Mouse (Mus musculus): ENCODE measurements around the gene Gm20388. TPM values are rescaled to one million over a fixed set of nuclear protein-coding genes. Genes with fewer than 3 reads are reported as not detected.
A peak's percentile ranks its signal among the peaks of the same experiment; 100 is the strongest.

The Gm20388 gene
- polyA plus RNA-seq, 1 experiment, result 0.36 TPM

- Histone ChIP-seq H3K27me3 (ENCODE audit: control insufficient read depth) (peaks cover 46% of the 10 kb centered on the region), H3K36me3 (ENCODE audit: control insufficient read depth) (no peaks in the 10 kb centered on the region; the same call in 1 of the 2 replicates), H3K9me3 (ENCODE audit: control insufficient read depth, low read length) (no peaks in the 10 kb centered on the region), H3K4me1 (ENCODE audit: control insufficient read depth) (peaks cover 65% of the 10 kb centered on the region), H3K4me3 (replicated peaks) (no peak overlapping the region)
- no peak for TF ChIP-seq GATA1 (IDR thresholded peaks at IDR 0.05; ENCODE audit: low read length)
These were observed 559.5 kb downstream of the Gm20388 start for GRCm38 (mm10) chr8:120470170-120470569.

- Histone ChIP-seq H3K9me3 (ENCODE audit: control insufficient read depth, low read length) (no peaks in the 10 kb centered on the region), H3K4me1 (ENCODE audit: control insufficient read depth) (peaks cover 69% of the 10 kb centered on the region), H3K4me3 (replicated peaks) (no peak overlapping the region), H3K27me3 (ENCODE audit: control insufficient read depth) (peaks cover 38% of the 10 kb centered on the region), H3K36me3 (ENCODE audit: control insufficient read depth) (no peaks in the 10 kb centered on the region; the same call in 1 of the 2 replicates)
- TF ChIP-seq TAL1 (IDR thresholded peaks at IDR 0.05; ENCODE audit: low read length) (no peak), GATA1 (IDR thresholded peaks at IDR 0.05; ENCODE audit: low read length) (no peak)
These were observed 560.5 kb downstream of the Gm20388 start for GRCm38 (mm10) chr8:120471166-120471565.

- TF ChIP-seq TAL1 (IDR thresholded peaks at IDR 0.05; ENCODE audit: low read length) (no peak), GATA1 (IDR thresholded peaks at IDR 0.05; ENCODE audit: low read length) (no peak)
- H3K9me3 ChIP-seq (ENCODE audit: control insufficient read depth, low read length), result no peaks in the 10 kb centered on the region
- H3K36me3 ChIP-seq (ENCODE audit: control insufficient read depth), result peaks cover 3% of the 10 kb centered on the region; the same call in 1 of the 2 replicates
- no peak overlapping the region for H3K4me3 ChIP-seq (replicated peaks)
- H3K27me3 ChIP-seq (ENCODE audit: control insufficient read depth), result peaks cover 32% of the 10 kb centered on the region
- H3K4me1 ChIP-seq (ENCODE audit: control insufficient read depth), result peaks cover 72% of the 10 kb centered on the region
These were observed 561.1 kb downstream of the Gm20388 start for GRCm38 (mm10) chr8:120471752-120472151.

GRCm38 (mm10) chr8:120472230-120472629, 561.6 kb downstream of the Gm20388 start:
- peaks cover 75% of the 10 kb centered on the region for H3K4me1 ChIP-seq (ENCODE audit: control insufficient read depth)
- no peaks in the 10 kb centered on the region for H3K9me3 ChIP-seq (ENCODE audit: control insufficient read depth, low read length)
- TF ChIP-seq TAL1 (IDR thresholded peaks at IDR 0.05; ENCODE audit: low read length) (no peak), GATA1 (IDR thresholded peaks at IDR 0.05; ENCODE audit: low read length) (no peak)

GRCm38 (mm10) chr8:120473729-120474364, 563.2 kb downstream of the Gm20388 start:
- Histone ChIP-seq H3K36me3 (ENCODE audit: control insufficient read depth) (peaks cover 7% of the 10 kb centered on the region), H3K9me3 (ENCODE audit: control insufficient read depth, low read length) (no peaks in the 10 kb centered on the region), H3K4me1 (ENCODE audit: control insufficient read depth) (peaks cover 90% of the 10 kb centered on the region), H3K4me3 (replicated peaks) (no peak overlapping the region), H3K27me3 (ENCODE audit: control insufficient read depth) (peaks cover 14% of the 10 kb centered on the region)
- no peak for TF ChIP-seq GATA1 (IDR thresholded peaks at IDR 0.05; ENCODE audit: low read length)

More at GRCm38 (mm10) chr8:120472230-120472629, 561.6 kb downstream of the Gm20388 start:
- H3K4me3 ChIP-seq (replicated peaks), result no peak overlapping the region
- H3K36me3 ChIP-seq (ENCODE audit: control insufficient read depth), result peaks cover 5% of the 10 kb centered on the region; the same call in 1 of the 2 replicates
- H3K27me3 ChIP-seq (ENCODE audit: control insufficient read depth), result peaks cover 27% of the 10 kb centered on the region

- Histone ChIP-seq H3K27me3 (ENCODE audit: control insufficient read depth) (peaks cover 10% of the 10 kb centered on the region), H3K9me3 (ENCODE audit: control insufficient read depth, low read length) (no peaks in the 10 kb centered on the region), H3K36me3 (ENCODE audit: control insufficient read depth) (peaks cover 11% of the 10 kb centered on the region), H3K4me3 (replicated peaks) (no peak overlapping the region), H3K4me1 (ENCODE audit: control insufficient read depth) (peaks cover 97% of the 10 kb centered on the region)
- TF ChIP-seq GATA1 (IDR thresholded peaks at IDR 0.05; ENCODE audit: low read length) (no peak), TAL1 (IDR thresholded peaks at IDR 0.05; ENCODE audit: low read length) (no peak)
These were observed 564.0 kb downstream of the Gm20388 start for GRCm38 (mm10) chr8:120474496-120475235.

- peak overlapping the region; percentile 51 for H3K4me3 ChIP-seq (replicated peaks)
- TF ChIP-seq GATA1 (IDR thresholded peaks at IDR 0.05; ENCODE audit: low read length), result peak; percentile 97
- peak; percentile 87 for TF ChIP-seq TAL1 (IDR thresholded peaks at IDR 0.05; ENCODE audit: low read length)
- H3K4me1 ChIP-seq (ENCODE audit: control insufficient read depth), result peaks cover 98% of the 10 kb centered on the region
- 0 out of 2 replicates have a peak, but pooled peaks cover 2% of the 10 kb centered on the region for H3K27me3 ChIP-seq (ENCODE audit: control insufficient read depth)
- peaks cover 11% of the 10 kb centered on the region for H3K36me3 ChIP-seq (ENCODE audit: control insufficient read depth)
- no peaks in the 10 kb centered on the region for H3K9me3 ChIP-seq (ENCODE audit: control insufficient read depth, low read length)
These were observed 565.0 kb downstream of the Gm20388 start for GRCm38 (mm10) chr8:120475462-120476201.

GRCm38 (mm10) chr8:120476711-120477575, 566.3 kb downstream of the Gm20388 start:
- peaks cover 11% of the 10 kb centered on the region for H3K36me3 ChIP-seq (ENCODE audit: control insufficient read depth)
- TF ChIP-seq GATA1 (IDR thresholded peaks at IDR 0.05; ENCODE audit: low read length) (no peak), TAL1 (IDR thresholded peaks at IDR 0.05; ENCODE audit: low read length) (no peak)
- peaks cover 98% of the 10 kb centered on the region for H3K4me1 ChIP-seq (ENCODE audit: control insufficient read depth)
- H3K9me3 ChIP-seq (ENCODE audit: control insufficient read depth, low read length), result no peaks in the 10 kb centered on the region
- H3K27me3 ChIP-seq (ENCODE audit: control insufficient read depth), result 0 out of 2 replicates have a peak, but pooled peaks cover 2% of the 10 kb centered on the region
- H3K4me3 ChIP-seq (replicated peaks), result no peak overlapping the region

All from erythroblast, embryonic 14.5 days (primary cell).